Mouse (Mus musculus) megakaryocyte, embryonic 14.5 days (primary cell): ENCODE results near the gene Cinp.

ENCODE experiments used
- FLI1 ChIP-seq: IDR thresholded peaks from 2 replicates; pipeline ENCODE4 v1.6.1; 2012; ENCODE audit warnings: low read length, inconsistent platforms, mixed read lengths
- GATA1 ChIP-seq: IDR thresholded peaks from 3 replicates; pipeline ENCODE4 v1.6.1; 2012; ENCODE audit warnings: mixed read lengths, low read length, inconsistent platforms, borderline replicate concordance

GRCm38 (mm10) chr12:110870107-110870506, 18.8 kb downstream of the Cinp start:
- TF ChIP-seq GATA1 (no peak), FLI1 (no peak)
